Mouse (Mus musculus) kidney, adult 2 months (tissue): ENCODE measurements around the gene Esrrb.

ENCODE experiments used
- CTCF ChIP-seq: fragments of 200-500 bp; conservative IDR thresholded peaks from 2 replicates; pipeline ENCODE4 v1.5.1; 2011; ENCODE audit warnings: low read depth, mild to moderate bottlenecking, control low read depth, low read length, moderate library complexity, mixed read lengths; ENCODE audit not compliant: insufficient read depth, insufficient read length
- POLR2A ChIP-seq: fragments of 200-500 bp; IDR thresholded peaks from one replicate; pipeline ENCODE4 v1.6.1; 2011; ENCODE audit warnings: low read depth, low read length, control low read depth

DNA sequence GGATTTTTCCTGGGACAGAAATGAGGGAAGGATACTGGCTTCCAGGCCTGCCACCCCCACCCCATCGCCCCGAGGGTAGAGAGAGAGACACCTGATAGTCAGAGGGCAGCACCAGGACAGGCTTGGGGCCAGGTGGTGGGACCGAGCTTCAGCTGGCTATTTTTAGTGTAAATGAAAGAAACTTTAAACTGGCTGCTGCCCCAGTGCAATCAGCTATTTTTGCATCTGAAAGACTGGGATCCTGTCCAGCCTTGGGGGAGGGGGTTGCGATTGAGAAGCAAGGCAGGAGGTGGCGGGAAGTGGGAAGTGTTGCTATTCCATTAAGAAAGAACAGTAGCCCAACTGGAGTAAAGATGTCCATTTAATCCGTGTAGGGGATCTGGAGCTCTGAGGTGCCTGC is 137.8 kb downstream of the Esrrb start:
- TF ChIP-seq CTCF: no peak
- no peak for TF ChIP-seq POLR2A
